Mouse (Mus musculus): ENCODE data around the gene Eif4ebp2.

The Eif4ebp2 gene

DNA sequence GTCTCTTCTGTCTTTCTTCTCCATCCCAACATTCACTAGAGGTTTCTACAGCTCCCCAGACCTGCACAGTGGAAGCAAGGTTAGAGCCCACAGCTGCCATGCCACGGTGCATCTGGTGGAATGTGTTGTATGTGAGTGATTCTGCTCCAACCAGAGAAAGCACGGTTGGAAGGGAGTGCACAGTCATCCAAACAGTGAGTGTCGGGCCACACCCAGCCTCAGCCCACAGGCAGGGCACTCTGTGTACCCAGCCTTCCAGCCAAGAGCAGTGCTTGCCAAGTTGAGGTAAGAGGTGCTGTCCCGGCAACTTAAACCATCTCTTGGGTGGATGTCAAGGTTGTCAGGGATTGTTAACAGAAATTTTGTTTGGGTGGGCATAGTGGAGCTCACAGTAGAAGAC, 12.5 kb upstream of the Eif4ebp2 start:
- no peak for DNase-seq (ENCODE audit: low spot score)

DNA sequence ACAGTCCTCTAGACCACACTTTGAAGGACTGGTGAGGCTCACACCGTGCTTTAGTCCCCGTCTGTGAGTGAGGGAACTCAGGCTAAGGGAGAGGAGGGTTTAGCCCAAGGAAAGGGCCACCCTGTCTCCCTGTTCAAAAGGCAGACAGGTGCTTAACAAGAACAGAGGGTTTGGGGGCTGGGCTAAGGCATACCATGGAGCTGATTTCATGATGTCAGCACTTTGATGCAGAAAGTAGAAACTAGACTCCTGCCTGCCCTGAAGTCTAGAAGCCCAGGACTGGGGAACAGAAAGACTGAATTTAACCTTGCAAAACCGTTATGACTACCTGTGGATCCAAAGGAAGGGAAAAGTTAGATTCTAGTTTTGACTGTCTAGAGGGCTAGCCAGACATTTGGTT, 4.7 kb upstream of the Eif4ebp2 start:
- peak; percentile 11 for DNase-seq (ENCODE audit: low spot score)

DNA sequence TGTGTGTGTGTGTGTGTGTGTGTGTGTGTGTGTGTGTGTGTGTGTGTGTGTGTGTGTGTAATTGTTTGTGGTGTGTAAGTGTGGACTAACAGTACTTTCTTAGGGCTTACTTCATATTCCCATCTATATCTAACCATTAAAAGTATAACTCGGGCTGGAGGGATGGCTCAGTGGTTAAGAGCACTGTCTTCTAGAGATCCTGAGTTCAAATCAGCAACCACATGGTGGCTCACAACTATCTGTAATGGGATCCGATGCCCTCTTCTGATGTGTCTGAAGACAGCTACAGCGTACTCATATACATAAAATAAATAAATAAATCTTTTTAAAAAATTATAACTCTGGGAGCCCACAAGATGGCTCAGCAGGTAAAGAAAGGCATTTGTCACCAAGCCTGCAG, 710 bp upstream of the Eif4ebp2 start:
- DNase-seq (ENCODE audit: low spot score), result peak; percentile 13

DNA sequence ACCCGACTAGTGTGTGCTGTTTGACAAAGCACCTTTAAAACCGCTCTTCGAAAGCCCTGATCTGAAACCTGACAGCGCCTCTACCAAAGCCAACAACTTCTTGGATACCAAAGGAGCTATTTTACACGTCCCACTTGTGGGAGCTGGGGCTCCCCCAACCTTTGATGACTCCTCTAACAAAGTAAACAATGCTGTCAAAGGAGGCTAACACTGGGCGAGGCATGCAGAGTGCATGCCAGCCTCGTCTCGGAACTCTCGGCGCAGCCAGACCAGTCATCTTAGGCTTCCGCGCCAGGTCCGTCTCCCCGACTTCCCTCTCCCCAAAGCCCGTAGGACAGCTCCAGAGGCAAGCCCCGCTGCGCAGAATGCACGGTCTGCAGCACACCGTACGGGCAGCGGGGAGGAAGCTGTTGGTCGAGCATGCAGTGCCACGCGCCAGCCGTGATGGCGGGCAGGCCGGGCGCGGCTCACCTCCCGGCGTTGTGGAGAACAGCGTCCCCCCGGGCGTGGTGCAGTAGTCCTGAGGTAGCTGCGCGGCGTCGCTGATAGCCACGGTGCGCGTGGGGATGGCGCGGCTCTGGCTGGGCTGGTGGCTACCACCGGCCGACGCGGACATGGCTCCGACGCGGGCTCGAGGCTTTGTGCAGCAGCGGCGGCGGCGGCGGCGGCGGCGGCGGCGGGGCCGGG, 387 bp downstream of the Eif4ebp2 start:
- no peak for DNase-seq (ENCODE audit: low spot score)

DNA sequence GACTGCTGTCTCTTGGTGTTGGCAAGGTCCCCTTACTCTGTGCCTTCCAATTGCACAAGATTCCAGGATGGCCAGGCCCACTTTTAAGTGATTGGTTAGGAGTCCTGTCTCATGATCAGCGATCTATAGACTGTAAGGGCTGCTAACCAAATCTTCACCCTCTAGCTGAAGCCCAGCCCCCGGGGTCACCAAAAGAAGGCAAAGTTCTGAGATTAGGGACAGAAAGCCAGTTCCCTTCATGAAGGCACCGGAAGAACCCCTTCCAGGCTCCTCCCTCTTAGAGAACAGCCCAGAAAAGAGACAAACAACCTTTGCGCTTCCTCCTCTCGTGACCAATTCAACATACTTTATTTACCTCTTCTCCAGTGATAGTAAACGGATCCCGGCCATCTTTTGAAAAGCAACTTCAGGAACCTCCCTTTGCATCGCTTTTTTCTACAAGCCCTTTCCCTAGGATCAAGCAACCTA, 964 bp downstream of the Eif4ebp2 start:
- DNase-seq (ENCODE audit: low spot score), result peak; percentile 90

DNA sequence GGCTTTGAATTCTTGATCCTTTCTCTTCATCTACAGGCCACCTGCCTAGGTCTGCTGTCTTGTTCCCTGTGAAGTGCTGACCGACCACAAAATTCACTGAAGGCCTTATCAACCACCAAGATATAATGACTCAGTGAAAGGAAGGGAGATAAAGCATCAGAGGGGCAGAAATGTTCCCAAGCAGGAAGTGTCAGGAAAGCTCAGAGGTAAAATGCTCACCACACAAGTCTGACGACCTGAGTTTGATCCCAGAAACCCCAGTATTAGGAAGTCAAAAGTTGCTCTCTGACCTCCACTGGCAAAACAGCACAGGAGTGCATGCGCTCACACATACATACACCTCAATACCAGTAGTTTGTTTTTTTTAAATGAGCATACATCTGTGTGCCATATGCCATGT, 3.6 kb downstream of the Eif4ebp2 start:
- no peak for DNase-seq (ENCODE audit: low spot score)

DNA sequence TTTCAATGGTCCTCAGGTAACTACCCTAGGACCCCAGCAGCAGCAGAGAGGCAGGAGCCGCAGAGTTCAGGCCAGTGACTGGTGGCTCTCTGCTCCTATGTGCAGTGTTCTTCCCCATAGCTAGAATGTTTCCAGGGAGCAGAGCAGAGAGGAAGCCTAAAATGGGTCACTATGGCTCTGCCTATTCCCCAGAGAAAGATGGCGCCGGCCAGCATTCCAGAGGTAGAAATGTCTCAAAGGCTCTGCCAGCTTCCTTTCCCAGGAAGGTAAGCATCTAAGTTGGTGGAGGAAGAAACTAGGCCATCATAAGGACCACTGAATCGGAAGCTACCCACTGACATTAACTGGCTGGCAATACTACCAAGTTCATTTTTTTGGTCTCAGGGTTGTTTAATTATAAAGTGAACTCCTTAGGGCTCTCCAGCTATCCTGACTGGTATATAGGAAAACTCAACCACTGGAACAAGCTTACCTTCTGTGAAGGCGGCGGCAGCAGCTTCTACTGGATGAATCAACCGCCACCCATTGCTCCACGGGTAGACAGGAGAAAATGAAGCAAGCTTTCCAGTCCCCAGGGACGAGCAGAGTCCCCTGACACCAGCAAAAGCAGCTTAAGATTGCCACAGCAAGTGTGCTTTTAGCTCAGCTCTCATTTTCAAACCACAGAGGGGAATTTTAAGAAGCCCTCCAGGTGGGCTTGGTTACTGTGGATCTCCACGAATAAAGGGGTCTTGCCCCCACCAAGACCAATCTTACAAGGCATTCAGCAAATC, 4.7 kb downstream of the Eif4ebp2 start:
- peak; percentile 24 for DNase-seq (ENCODE audit: low spot score)

DNA sequence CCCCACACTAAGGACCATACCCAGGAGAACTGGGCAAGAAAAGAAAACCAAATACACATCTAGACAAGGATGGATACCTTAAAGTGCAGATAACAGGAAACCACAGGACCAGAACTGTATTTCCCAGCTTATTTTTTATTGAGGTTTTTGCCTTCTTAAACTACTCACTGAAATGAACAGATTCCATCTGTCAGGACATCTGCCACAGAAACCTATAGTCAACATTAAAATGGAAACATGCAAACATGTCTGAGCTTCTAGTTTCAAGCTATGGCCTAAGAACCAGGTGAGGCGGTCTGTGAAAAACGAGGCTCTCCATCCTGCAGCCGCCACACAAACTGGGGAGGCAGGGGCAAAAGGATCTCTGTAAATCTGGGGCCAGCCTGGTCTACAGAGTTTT, 7.4 kb downstream of the Eif4ebp2 start:
- peak; percentile 1 for DNase-seq (ENCODE audit: low spot score)

DNA sequence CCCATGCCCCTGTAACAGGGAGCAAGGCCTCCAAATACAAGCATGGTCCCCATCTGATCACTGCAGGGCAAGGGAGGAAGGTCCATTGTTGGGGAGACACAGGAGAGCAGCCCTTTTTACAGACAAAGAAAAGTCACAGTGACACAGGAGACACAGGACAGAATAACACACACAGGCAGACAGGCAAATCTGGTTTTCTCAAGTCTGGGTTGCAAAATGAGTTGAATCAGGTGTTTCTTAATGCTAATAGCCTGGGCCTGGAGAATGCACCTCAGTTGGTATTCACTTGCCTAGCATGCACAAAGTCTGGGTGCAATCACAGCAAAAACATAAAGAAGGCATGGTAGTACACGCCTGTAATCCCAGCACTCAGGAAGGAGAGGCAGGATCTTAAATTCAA, 8.6 kb downstream of the Eif4ebp2 start:
- peak; percentile 4 for DNase-seq (ENCODE audit: low spot score)

DNA sequence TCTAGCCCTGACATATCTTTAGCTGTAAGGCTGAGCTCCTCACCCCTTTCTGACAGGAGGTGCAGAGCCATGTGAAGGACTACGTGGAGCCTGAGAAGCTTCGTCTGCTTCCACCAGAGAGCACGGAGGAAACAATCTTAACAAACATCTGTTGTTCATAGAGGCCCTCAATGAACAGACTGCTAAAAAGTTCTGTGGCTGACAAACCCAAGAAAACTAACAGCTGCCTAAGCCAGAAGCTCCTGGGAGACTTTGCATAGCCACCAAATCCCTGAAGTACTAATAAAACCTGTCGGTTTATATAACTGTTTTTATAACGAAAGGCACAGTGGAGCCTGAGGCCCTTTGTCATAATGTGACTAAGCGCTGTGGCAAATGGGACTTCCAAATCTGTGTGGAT, 9.0 kb downstream of the Eif4ebp2 start:
- no peak for DNase-seq (ENCODE audit: low spot score)

DNA sequence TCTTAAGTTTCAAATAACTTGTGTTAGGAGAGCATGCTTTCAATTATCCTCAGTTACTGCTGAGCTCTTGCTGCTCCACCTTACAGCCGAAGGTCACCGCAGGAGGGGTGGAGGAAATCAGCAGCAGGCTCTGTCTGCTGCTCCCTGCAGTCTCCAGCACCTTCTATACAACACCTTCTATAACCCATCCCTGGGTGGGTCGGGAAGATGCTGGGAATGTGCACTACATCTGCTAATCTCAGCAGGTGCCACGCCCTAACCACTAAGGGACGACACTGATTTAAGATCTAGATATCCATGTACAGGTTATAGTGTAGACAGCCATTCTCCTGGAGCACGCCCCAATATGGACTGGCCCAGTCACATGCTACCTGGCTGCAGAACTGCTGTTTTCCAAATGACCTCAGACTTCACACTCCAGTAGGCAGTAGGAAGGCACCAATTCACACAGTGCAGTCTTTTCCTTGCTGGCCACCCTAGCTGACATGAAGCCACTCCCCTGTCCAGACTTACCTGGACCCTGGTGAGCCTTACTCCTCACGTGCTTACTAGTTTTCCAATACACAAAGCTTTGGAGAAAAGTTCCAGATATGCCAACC, 12.2 kb downstream of the Eif4ebp2 start:
- DNase-seq (ENCODE audit: low spot score), result no peak

DNA sequence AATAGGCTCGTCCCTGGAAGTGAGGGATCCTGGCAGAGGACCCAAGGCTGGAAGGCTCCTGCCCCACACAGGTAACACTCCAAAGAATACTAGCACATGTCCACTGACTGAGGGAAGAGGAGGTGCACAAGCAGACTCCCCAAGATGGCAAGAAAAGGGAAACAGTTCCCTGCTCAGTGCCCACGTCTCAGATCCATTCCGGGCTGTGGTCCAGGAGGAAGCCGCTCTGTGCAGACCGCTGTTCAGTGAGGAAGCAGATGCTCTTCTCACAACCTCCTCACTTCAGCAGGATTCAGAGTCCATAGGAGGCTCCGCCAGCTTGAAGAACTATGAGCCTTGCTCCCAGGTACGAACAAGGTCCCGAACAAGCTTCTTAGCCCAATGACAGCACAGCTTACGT, 21.1 kb downstream of the Eif4ebp2 start:
- no peak for DNase-seq (ENCODE audit: low spot score)

DNA sequence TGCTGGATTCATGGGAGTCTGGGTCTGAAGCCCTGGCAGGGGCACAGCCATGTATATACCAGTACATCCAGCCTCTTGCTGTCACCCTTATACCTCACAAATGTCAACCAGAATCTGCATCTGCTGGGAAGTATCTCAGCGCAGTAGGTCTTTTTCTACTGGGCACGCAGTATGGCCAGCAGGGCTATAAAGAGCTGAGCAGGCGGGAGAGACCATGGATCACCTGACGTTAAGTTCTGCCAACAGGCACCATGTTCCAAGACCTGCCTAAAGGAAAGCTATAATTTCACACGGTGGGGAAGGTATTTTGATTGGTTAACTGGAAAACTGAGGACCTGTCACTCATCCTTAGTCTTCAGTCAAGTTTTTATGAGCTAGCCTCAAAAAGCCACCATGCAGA, 23.4 kb downstream of the Eif4ebp2 start:
- no peak for DNase-seq (ENCODE audit: low spot score)

DNA sequence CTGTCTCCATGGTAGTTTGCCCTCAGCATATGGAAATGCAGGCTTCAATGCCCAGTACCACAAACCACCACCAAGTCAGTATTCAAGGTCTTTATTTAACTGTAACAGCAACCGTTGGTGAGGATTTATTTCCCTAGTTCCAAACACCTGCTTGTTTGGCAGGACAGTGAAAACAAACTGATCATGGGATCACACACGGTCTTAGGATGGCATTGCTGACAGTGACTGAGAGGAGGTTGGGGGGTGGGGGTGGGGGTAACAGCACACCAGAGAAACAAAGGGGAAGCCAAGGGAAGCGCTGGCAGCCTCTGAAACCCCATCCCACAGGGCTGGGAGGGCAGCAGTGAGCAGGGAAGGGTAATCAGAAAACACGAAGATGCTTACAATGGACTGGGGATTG, 24.0 kb downstream of the Eif4ebp2 start:
- no peak for DNase-seq (ENCODE audit: low spot score)

DNA sequence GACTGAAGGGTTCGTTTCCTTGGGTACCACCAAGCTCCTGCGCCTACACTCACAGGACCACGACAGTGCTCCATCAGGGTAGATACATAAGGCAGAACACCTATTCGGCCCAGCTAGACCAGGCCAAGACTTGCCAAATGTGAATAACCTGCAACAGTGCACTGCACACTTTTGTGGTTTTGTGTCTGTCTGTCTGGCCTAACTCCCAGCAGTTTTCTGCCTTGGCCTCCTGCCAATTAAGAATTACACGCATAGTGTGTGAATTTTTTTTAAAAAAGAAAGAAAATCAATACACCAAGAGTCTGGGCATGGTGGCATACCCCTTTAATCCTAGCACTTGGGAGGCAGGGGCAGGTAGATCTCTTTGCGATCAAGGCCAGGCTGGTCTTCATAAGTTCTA, 24.5 kb downstream of the Eif4ebp2 start:
- peak; percentile 65 for DNase-seq (ENCODE audit: low spot score)

DNA sequence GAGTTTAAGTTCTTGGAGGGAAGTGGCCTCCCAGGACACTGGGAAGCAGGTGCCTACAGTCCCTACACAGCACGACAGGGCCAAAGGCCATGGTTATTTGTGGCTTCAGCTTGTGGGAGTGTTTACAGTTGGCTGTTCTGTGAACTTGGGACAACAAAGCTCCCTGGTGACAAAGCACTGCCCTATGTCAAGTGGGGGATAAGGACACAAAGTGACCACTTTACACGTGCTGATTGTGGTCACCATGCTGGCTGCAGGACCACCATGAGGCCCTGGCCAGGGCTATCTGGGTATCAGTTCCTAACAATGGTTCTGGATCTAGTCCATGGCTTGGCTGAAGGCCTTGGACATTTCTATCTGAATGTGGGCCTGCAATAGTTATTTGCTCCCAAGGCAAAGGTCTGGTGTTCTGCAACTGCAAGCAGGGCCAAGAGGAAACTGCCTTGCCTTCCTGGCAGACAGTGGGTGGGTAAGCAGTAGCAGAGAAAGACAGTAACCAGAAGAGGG, 26.2 kb downstream of the Eif4ebp2 start:
- DNase-seq (ENCODE audit: low spot score), result peak; percentile 93

DNA sequence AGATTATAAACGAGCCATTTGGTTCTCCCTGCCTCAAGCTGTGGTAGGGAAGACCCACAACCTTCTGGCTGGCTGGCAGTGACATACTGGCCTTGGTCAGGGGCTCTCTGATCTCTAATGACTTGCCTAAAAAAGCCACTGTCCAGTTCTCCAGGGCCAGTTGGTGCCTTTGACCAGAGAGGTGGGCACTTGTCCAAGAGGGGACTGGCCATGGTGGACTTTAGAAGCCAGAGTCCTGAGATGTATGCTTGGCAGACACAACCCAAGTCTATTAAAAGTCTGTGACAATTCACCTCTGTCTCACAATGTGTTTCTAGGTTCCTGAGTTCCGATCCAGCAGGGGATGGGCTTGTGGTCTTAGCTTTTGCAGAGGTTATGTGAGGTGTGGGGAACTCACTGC, 27.4 kb downstream of the Eif4ebp2 start:
- peak; percentile 36 for DNase-seq (ENCODE audit: low spot score)

DNA sequence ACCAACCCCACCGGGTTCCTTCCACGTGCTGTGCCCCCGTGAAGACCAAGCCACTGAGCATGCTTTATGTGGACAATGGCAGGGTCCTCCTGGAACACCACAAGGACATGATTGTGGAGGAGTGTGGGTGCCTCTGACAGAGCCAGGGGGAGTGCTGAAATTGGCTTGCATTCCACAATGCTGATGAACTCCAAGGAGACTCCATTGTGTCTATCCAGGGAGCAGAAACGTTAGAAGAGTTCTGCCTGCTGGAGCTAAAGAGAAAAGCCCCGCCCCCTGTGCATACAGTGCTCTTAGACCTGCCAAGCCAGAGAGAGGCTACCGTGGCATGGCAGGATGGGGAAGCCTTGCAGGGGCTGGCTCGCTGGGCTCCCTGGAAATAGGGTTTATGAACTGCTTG, 28.0 kb downstream of the Eif4ebp2 start:
- peak; percentile 45 for DNase-seq (ENCODE audit: low spot score)

DNA sequence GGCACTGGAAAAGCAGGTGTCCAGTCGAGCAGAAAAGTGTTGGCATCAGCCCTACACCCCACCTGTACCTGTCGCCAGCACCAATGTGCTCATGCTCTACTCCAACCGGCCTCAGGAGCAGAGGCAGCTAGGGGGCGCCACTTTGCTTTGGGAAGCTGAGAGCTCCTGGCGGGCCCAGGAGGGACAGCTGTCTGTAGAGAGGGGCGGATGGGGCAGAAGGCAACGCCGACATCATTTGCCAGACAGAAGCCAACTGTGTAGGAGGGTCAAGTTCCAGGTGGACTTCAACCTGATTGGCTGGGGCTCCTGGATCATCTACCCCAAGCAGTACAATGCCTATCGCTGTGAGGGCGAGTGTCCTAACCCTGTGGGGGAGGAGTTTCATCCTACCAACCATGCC, 29.2 kb downstream of the Eif4ebp2 start:
- DNase-seq (ENCODE audit: low spot score), result no peak

DNA sequence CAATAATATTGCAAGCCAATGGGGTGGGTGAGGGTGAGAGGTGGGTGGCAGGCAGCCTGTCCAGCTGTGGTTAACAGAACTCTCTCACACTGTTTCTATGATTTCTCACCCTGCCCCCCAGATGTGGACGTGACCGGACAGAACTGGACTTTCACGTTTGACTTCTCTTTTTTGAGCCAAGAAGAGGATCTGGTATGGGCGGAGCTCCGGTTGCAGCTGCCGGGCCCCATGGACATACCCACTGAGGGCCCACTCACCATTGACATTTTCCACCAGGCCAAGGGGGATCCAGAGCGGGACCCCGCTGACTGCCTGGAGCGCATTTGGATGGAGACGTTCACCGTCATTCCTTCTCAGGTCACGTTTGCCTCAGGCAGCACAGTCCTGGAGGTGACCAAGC, 29.6 kb downstream of the Eif4ebp2 start:
- DNase-seq (ENCODE audit: low spot score), result no peak

DNA sequence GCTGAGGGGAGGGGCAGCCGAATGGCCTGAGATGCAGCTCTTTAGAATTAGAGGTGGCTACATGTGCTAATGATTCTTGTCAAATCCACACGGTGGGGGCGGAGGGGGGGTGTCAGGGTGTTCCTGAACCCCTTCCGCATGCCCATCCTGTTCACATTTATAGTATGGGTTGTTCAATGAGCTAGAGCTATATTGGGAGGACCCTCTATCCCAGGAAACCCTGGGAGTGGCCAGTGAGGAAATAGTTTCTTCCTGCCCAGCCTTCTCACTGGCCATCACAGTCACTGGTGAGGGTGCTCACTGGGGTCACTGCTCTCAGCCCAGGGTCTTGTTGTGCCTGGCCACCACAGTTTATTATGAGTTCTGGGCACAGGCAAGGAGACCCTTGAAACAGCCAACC, 32.5 kb downstream of the Eif4ebp2 start:
- no peak for DNase-seq (ENCODE audit: low spot score)

DNA sequence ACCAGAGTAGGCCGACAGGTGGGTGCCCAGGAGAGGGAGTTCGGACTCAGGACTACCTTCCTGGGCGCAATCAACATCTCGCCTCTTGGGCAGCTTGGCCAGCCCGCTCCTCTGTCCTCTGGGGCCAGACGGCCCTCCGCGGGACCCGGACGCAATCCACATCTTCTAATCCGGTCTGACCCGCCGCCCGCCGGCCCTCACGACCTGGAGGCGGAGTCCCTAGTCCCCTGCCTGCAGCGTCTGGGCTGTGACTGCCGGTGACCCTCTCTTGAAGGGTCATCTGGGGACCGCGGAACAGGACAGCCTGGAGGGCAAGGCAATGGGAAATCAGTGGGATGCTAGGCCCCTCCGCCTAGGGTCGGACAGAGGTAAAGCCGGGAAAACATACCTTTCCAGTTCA, 33.3 kb downstream of the Eif4ebp2 start:
- no peak for DNase-seq (ENCODE audit: low spot score)

Data from adipocyte (in vitro differentiated cells).